Mouse (Mus musculus) spleen, adult 2 months (tissue): ENCODE measurements around the gene Fam20b.

ENCODE experiments used
- CTCF ChIP-seq: fragments of 200-500 bp; IDR thresholded peaks from 2 replicates; pipeline ENCODE4 v1.5.1; 2011; ENCODE audit warnings: mild to moderate bottlenecking, inconsistent platforms; ENCODE audit not compliant: insufficient read depth, insufficient read length, insufficient replicate concordance; ENCODE audit errors: extremely low read depth
- POLR2A ChIP-seq: fragments of 200-500 bp; IDR thresholded peaks from 2 replicates; pipeline ENCODE4 v1.6.1; 2011; ENCODE audit warnings: low read depth, low read length, inconsistent platforms

DNA sequence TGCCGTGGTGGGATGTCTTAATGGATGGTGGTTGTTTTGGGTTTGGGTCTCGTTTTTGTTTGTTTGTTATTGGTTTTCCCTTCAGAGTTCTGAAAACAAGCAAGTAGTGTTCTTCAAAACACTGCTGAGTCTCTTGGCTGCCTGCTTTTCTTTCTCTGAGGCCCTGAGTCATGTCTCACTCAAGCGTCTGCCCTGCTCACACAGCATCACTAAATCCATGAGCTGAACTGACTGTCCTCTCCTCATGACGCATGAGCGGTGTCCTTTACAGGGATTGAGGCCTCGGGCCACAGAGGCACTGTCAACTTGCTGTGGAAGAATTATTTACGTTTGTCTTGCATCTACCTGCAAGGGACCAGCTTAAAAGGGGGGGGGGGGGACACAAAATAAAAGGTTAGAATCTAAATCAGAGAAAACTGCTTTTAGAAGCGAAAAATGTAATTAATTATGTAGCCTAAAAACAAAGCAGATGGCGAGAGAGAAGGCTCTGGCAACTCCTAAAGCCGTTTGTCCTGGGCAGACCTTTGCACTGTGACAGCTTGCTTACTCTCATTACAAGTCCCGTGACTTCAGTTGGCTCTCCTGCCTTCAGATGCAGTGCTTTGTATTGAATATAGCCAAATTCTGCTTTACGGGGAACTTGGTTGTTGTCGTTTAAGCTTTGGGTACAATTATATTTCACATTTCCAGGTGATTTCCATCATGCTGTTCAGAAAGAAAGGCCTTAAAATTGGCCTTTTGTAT, 73.9 kb downstream of the Fam20b start:
- TF ChIP-seq CTCF (no peak), POLR2A (no peak)
